Mouse (Mus musculus): ENCODE results near the gene Ptger1. TPM values are rescaled to one million over a fixed set of nuclear protein-coding genes. Genes with fewer than 3 reads are reported as not detected.

Ptger1 gene
- 1.0 and 1.2 TPM in 2 replicates for polyA plus RNA-seq (2012; rRNA removed)

DNA sequence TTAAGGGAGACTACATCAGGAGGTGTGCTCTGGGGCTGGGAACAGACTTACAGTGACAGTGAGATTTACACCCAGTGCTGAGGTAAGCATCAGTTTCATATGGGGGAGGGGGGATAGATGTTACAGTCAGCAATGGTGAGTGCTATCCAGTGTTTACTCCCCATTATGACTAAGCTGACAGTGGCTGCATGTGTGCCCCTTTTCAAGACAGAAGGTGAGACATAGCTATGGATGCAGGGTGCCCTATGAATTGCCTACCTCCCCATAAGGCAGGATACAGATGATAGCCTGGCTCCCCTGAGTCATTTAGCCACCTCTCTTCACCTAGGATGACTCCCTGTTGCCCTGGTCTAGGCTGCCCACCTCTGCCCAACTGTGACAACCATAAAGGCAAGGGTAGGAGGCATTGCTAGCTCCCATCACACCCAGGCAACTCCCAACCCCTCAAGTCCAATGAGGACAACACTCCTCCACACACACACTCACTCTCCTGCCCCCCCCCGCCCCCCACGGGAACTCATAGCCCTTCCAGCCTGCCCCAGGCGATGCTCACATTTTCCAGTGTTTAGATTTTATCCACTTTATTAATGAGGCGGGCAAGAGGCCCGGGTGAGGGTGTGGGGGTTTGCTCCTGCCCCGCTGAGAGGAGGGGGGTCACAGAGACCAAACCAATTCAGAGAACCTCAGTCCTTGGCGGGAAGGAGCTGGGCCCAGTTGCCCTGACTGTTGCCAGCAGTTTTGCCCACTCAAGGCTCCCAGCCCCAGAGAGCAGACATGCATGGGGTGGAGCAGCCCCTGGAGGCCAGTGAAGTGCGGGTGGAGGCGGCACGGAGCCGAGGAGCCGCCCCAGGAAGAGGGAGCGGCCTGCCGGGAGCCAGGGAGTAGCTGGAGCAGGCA lies at the start of gene Ptger1:
Gene Ptger1, plus strand, starts transcription at position 710 of the 897 bp plus-strand sequence.

DNA sequence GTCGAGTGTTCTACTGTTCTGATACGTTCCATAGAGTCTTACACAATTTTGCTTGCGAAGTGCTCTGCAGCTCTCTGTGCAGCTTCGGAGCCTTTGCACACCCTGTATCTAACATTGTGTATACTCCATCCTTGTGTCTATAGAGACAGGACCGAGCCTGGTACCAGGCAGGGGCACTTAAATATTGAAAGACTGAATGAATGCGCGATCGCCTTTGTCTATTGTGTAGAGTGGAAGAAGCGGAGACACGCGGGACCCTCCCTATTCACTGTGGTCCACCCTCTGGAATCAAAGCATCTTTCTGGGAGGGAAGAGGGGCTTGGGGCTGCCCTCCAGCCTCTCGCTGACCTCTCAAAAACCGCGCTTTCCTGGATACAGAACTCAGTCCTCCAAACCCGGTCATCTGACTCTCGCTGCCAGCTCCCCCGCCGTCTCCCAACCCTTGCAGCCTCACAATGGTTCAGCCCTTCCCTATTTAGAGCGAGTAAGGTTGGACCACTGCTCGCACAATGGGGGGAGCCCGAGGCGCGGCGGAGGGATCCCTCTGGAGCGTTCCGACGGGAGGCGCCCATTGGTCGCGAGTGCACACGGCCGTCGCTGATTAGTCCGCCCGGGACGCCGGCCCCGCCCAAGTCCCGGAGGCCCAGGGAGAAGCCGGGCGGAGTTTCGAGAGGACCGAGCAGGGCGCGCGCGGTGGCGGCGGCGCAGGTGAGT lies 14.3 kb upstream of the Ptger1 start, which contains the start of gene Gipc1:
Gene Gipc1, plus strand, starts transcription at position 648 of the 714 bp plus-strand sequence.

DNA sequence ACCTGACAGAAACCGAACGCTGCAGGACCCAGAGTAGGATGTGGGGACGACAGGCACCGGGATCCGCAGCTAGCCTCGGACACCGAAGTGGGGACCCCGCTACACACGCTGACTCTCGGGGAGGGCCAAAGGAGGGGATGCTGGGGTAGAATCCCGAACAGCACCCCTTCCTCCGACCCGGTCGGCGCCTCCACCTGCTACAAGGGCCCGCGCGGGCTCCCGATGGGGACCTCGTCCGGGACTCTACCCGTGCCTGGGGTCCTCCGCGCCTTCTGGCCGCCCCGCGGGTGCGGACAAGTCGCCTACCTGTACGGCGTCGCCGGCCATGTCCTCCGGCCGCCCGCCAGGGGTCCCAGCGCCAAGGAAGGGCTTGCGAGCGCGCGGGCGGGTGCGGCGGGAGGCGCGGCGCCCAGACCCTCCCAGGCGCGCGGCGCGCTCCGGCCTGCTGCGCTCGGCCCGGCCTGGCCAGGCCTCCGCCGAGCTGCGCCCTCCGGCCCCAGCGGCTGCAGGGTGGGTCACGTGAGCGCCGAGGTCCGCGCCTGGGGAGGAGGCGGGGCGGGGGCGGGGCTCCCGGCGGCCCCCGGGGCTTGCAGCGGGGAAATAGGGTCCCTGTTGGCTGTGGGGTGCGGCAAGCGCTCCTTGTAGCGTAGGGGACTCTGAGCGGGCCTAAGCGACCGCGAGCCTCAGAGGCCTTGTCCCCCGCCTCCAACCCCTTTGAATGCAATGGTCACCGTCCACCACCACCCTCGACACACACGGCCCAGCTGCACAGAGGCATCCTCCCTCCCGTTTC lies 32.4 kb downstream of the Ptger1 start, which contains the start of gene Pkn1:
Gene Pkn1, minus strand, starts transcription at position 519 of the 793 bp plus-strand sequence.

DNA sequence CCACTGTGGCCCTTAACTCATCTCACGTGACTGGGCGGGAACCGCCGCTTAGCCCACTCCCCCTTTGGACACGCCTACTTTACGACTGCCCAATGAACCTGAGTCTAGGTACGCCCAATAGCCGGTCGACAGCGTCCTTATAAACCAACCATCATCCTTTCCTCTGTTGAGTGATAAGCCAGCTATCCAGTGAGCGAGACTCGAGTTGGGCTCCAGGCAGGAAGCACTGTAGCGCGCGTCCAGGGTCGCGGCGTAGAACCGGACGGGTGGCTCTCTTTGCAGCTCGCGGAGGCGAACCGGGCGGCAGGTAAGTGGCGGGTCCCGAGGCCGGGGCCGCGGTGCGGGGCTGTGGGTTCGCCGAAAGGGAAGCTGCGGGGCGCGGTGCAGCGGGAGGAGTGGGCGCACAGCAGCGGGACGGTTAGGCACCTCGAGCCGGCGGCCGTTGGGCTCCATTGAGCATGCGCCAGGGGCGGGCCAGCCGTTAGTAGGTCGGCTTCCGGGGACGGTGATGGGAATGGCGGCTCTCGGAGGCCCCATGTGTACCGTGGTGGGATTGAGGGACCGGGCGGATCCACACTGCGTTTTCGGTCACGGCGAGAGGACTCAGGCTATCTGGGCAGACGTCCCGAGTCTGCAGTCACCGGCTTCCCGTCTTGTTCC lies 48.7 kb downstream of the Ptger1 start, which contains the start of gene Ddx39:
Gene Ddx39, plus strand, starts transcription at position 147 of the 660 bp plus-strand sequence.

Other genes starting within 250 kb of the Ptger1 start
- 288 and 319 TPM in 2 replicates for gene Scoc, start 208.3 kb upstream of the Ptger1 start, polyA plus RNA-seq (2012; rRNA removed)
- 0.03 and 0.09 TPM in 2 replicates for gene Olfr370, start 130.9 kb upstream of the Ptger1 start, polyA plus RNA-seq (2012; rRNA removed)
- gene Ndufb7, start 100.0 kb upstream of the Ptger1 start, polyA plus RNA-seq (2012; rRNA removed): 322 and 325 TPM in 2 replicates
- gene Tecr, start 58.7 kb upstream of the Ptger1 start, polyA plus RNA-seq (2012; rRNA removed): 1,121 and 1,193 TPM in 2 replicates
- gene Dnajb1, start 58.5 kb upstream of the Ptger1 start, polyA plus RNA-seq (2012; rRNA removed): 35.8 and 36.4 TPM in 2 replicates
- 71.1 and 72.7 TPM in 2 replicates for gene Gipc1, start 14.0 kb upstream of the Ptger1 start, polyA plus RNA-seq (2012; rRNA removed)
- 69.7 and 76.4 TPM in 2 replicates for gene Pkn1, start 32.5 kb downstream of the Ptger1 start, polyA plus RNA-seq (2012; rRNA removed)
- 66.8 and 67.7 TPM in 2 replicates for gene Ddx39, start 48.5 kb downstream of the Ptger1 start, polyA plus RNA-seq (2012; rRNA removed)
- gene Adgre5, start 74.6 kb downstream of the Ptger1 start, polyA plus RNA-seq (2012; rRNA removed): 17.7 and 18.0 TPM in 2 replicates
- 182 and 248 TPM in 2 replicates for gene Adgrl1, start 233.4 kb downstream of the Ptger1 start, polyA plus RNA-seq (2012; rRNA removed)